Mouse (Mus musculus) spleen, postnatal 36 days (tissue): Measurements from ENCODE around the gene Armh3.

Experiments
- DNase-seq, 2 experiments: peaks; one replicate each; pipeline ENCODE4 v3.0.0; 2022; ENCODE audit warnings: low spot score in 2 of 2, mixed read lengths in 1 of 2

The Armh3 gene

GRCm38 (mm10) chr19:45911236-45912025, 86.9 kb downstream of the Armh3 start:
- no peak for DNase-seq

- no peak for DNase-seq
Measured at GRCm38 (mm10) chr19:45908246-45908645, 90.0 kb downstream of the Armh3 start.

- DNase-seq, result no peak
Measured at GRCm38 (mm10) chr19:45907416-45907815, 90.9 kb downstream of the Armh3 start.

GRCm38 (mm10) chr19:45903861-45904260, 94.4 kb downstream of the Armh3 start:
- no peak for DNase-seq

- DNase-seq, result no peak
Measured at GRCm38 (mm10) chr19:45902390-45903035, 95.8 kb downstream of the Armh3 start.

GRCm38 (mm10) chr19:45900836-45901235, 97.5 kb downstream of the Armh3 start:
- DNase-seq, result peak in 1 of 2 experiments; percentile 12

- DNase-seq, result no peak
Measured at GRCm38 (mm10) chr19:45895726-45896125, 102.6 kb downstream of the Armh3 start.

GRCm38 (mm10) chr19:45882056-45882455, 116.2 kb downstream of the Armh3 start:
- DNase-seq, result no peak

- no peak for DNase-seq
Measured at GRCm38 (mm10) chr19:45873320-45873719, 125.0 kb downstream of the Armh3 start.

- no peak for DNase-seq
Measured at GRCm38 (mm10) chr19:45855284-45855920, 142.9 kb downstream of the Armh3 start.

GRCm38 (mm10) chr19:45854521-45854920, 143.8 kb downstream of the Armh3 start:
- no peak for DNase-seq

GRCm38 (mm10) chr19:45847733-45848093, 150.6 kb downstream of the Armh3 start:
- DNase-seq, result no peak

GRCm38 (mm10) chr19:45847016-45847732, 151.1 kb downstream of the Armh3 start:
- DNase-seq, result peak; percentile 8 to 26

- no peak for DNase-seq
Measured at GRCm38 (mm10) chr19:45844209-45844608, 154.1 kb downstream of the Armh3 start.

- peak; percentile 69 to 73 for DNase-seq
Measured at GRCm38 (mm10) chr19:45843424-45843823, 154.9 kb downstream of the Armh3 start.

GRCm38 (mm10) chr19:45837050-45837994, 161.0 kb downstream of the Armh3 start:
- no peak for DNase-seq

- no peak for DNase-seq
Measured at GRCm38 (mm10) chr19:45835490-45835889, 162.8 kb downstream of the Armh3 start.

GRCm38 (mm10) chr19:45833665-45834064, 164.6 kb downstream of the Armh3 start:
- DNase-seq, result no peak

- DNase-seq, result no peak
Measured at GRCm38 (mm10) chr19:45830679-45831078, 167.6 kb downstream of the Armh3 start.

- no peak for DNase-seq
Measured at GRCm38 (mm10) chr19:45827736-45828135, 170.6 kb downstream of the Armh3 start.

- no peak for DNase-seq
Measured at GRCm38 (mm10) chr19:45827125-45827524, 171.2 kb downstream of the Armh3 start.
